Mouse (Mus musculus): ENCODE measurements at regions not wholly inside any gene's neighbourhood (a gene's known extent, or its start where the extent isn't known, plus 50 kb on each side); places are given as distances from the start of the nearest gene placed in this dataset.
A peak's percentile ranks its signal among the peaks of the same experiment; 100 is the strongest.

GRCm38 (mm10) chr9:63038031-63038430 lies 50.3 kb upstream of the Pias1 start:
- peak; percentile 17 for DNase-seq

All from adrenal gland, postnatal 14 days (tissue).